Mouse (Mus musculus) thymus, adult 2 months (tissue): ENCODE results near the gene Rpia. TPM values are rescaled to one million over a fixed set of nuclear protein-coding genes. Genes with fewer than 3 reads are reported as not detected.

Experiments
- DNase-seq: peaks from one replicate; pipeline ENCODE4 v3.0.0; 2021
- H3K27ac ChIP-seq: fragments of 200-500 bp; 2 replicates; pipeline ENCODE4 v1.5.1; 2012; ENCODE audit warnings: low read length, control low read depth; ENCODE audit not compliant: control insufficient read depth, insufficient read depth
- H3K27me3 ChIP-seq: fragments of 200-500 bp; 2 replicates; pipeline ENCODE4 v1.6.1; 2012; ENCODE audit warnings: mild to moderate bottlenecking, low read length, moderate library complexity, mixed read lengths; ENCODE audit not compliant: control insufficient read depth, insufficient read depth
- H3K36me3 ChIP-seq: fragments of 200-500 bp; 2 replicates; pipeline ENCODE4 v1.6.1; 2012; ENCODE audit warnings: mild to moderate bottlenecking, low read length, moderate library complexity; ENCODE audit not compliant: control insufficient read depth, insufficient read depth
- H3K4me1 ChIP-seq: fragments of 200-500 bp; replicated peaks from 2 replicates; pipeline ENCODE4 v1.6.1; 2012; ENCODE audit warnings: low read length; ENCODE audit not compliant: control insufficient read depth, insufficient read depth
- H3K4me3 ChIP-seq: fragments of 200-500 bp; 2 replicates; pipeline ENCODE4 v1.5.1; 2012; ENCODE audit warnings: mild to moderate bottlenecking, low read length, control low read depth, moderate library complexity; ENCODE audit not compliant: control insufficient read depth, insufficient read depth
- CTCF ChIP-seq: fragments of 200-500 bp; IDR thresholded peaks from 2 replicates; pipeline ENCODE4 v1.5.1; 2012; ENCODE audit warnings: mild to moderate bottlenecking, control low read depth, low read length, moderate library complexity, borderline replicate concordance; ENCODE audit not compliant: control insufficient read depth, poor library complexity, insufficient read depth; ENCODE audit errors: extremely low read depth
- POLR2A ChIP-seq: fragments of 200-500 bp; IDR thresholded peaks from 2 replicates; pipeline ENCODE4 v1.6.1; 2012; ENCODE audit warnings: mild to moderate bottlenecking, low read length, control low read depth, moderate library complexity; ENCODE audit not compliant: control insufficient read depth, poor library complexity, insufficient read depth; ENCODE audit errors: extremely low read depth
- WGBS: fragments of 180-500 bp; shearing (Covaris S2); methylation state at CpG from one replicate; pipeline ENCODE4 v1.1.7; 2018; 5-methylcytosine and 5-hydroxymethylcytosine counted together
- polyA plus RNA-seq: library from polyadenylated mRNA; depleted of rRNA; stranded (reverse); fragments of >200 nt; gene quantifications from 2 replicates; pipeline ENCODE4 v1.2.3, GENCODE M21; 2012

Gene Rpia
- polyA plus RNA-seq, 1 experiment: 15.7 TPM

DNA sequence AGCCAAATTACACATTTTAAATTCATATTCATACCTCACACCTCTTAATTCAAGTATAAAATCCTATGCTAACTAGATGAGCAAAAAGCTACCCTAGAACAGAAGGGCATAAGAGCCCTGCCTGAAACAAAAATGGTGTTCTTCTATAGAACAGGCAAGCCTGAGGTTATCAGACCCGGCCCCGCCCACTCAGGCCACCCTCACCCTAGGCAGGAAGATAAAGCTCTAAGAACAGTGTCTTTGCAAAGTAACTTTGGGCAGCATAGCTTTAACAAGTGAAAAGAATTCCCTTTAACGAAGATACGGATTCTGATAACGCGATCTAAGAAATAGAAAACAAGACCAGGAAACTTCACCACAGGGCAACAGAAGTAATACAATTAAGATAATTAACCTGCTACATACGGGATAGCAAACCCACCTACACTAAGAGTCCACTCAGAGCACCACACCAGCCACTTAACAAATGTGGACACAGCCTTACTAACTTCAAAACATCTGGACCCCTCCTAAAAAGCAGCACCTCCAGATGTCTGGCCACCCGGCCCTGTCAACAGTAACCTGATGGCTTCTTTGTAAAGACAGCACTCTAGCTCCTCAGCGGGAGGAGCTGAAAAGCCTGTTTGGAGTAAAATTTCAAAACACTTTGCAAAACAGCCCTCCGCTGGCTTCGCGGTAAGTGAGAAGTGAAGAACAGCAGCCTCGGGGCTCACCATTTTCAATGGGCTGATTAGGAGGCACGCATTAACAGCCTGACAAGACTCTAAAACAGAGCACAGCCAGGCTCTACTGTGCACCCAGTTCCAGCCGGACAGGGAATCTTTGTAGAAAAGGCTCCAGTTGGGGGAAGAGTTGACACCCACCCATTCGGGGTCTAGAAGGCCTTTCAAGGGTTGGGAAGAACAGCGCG, 925 bp downstream of the Rpia start:
- no peaks in the 10 kb centered on the region for H3K27me3 ChIP-seq
- H3K27ac ChIP-seq: peak overlapping the region; percentile 3; the same call in 1 of the 2 replicates
- no peaks in the 10 kb centered on the region for H3K36me3 ChIP-seq
- TF ChIP-seq CTCF: no peak
- no peak for TF ChIP-seq POLR2A
- peak overlapping the region; percentile 63 for H3K4me3 ChIP-seq
- H3K4me1 ChIP-seq: peaks cover 12% of the 10 kb centered on the region
- DNase-seq: peak; percentile 53
- under 1% methylated on average over 18 of the region's 18 CpGs for WGBS

GRCm38 (mm10) chr6:70790034-70790650, 1.9 kb downstream of the Rpia start:
- no peaks in the 10 kb centered on the region for H3K36me3 ChIP-seq
- TF ChIP-seq CTCF: no peak
- peaks cover 12% of the 10 kb centered on the region for H3K4me1 ChIP-seq
- no peaks in the 10 kb centered on the region for H3K27me3 ChIP-seq
- WGBS: 73% methylated on average over 9 of the region's 9 CpGs
- no peak for DNase-seq
- no peak overlapping the region for H3K27ac ChIP-seq
- no peak overlapping the region for H3K4me3 ChIP-seq

- Histone ChIP-seq H3K4me1 (peaks cover 12% of the 10 kb centered on the region), H3K27me3 (no peaks in the 10 kb centered on the region), H3K4me3 (no peak overlapping the region), H3K27ac (no peak overlapping the region), H3K36me3 (no peaks in the 10 kb centered on the region)
- no peak for TF ChIP-seq CTCF
- TF ChIP-seq POLR2A: no peak
- DNase-seq: no peak
- whole genome bisulfite sequencing: 98% methylated on average over 3 of the region's 3 CpGs
Observed at GRCm38 (mm10) chr6:70789134-70789533, 2.9 kb downstream of the Rpia start.

- WGBS: 77% methylated on average over 2 of the region's 2 CpGs
- Histone ChIP-seq H3K4me3 (no peak overlapping the region), H3K36me3 (peaks cover 5% of the 10 kb centered on the region; the same call in 1 of the 2 replicates), H3K4me1 (peaks cover 7% of the 10 kb centered on the region), H3K27ac (no peak overlapping the region), H3K27me3 (no peaks in the 10 kb centered on the region)
- TF ChIP-seq CTCF (no peak), POLR2A (no peak)
- no peak for DNase-seq
Observed at GRCm38 (mm10) chr6:70787524-70787923, 4.5 kb downstream of the Rpia start.

DNA sequence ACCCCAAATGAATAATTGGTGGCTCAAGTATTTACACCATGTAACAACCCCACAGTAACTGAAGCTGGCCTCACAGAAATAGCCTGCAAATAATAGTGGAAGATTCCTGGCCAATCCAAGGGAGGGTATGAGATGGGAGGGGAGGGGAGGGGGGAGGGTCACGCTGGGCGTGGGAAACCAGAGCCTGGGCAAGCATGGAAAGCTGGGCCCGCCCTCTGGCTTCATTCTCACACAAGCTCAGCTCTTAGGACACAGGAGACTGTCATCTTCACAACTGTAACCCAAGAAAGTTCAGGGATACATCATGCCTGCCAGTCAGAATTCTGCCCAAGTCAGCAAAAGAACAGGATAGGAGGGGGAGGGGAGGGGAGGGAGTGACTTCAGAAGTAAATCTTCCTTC, 6.2 kb downstream of the Rpia start:
- TF ChIP-seq CTCF (no peak), POLR2A (no peak)
- Histone ChIP-seq H3K27ac (no peak overlapping the region), H3K4me3 (no peak overlapping the region), H3K27me3 (no peaks in the 10 kb centered on the region), H3K36me3 (peaks cover 5% of the 10 kb centered on the region; the same call in 1 of the 2 replicates), H3K4me1 (peaks cover 3% of the 10 kb centered on the region; the same call in 1 of the 2 replicates)
- 96% methylated on average over 3 of the region's 3 CpGs for WGBS
- no peak for DNase-seq

GRCm38 (mm10) chr6:70784811-70785210, 7.2 kb downstream of the Rpia start:
- no peak overlapping the region for H3K4me3 ChIP-seq
- DNase-seq: no peak
- TF ChIP-seq CTCF: no peak
- TF ChIP-seq POLR2A: no peak
- H3K27ac ChIP-seq: no peak overlapping the region
- H3K27me3 ChIP-seq: no peaks in the 10 kb centered on the region
- peaks cover 3% of the 10 kb centered on the region; the same call in 1 of the 2 replicates for H3K4me1 ChIP-seq
- WGBS: 93% methylated on average over 3 of the region's 3 CpGs
- peaks cover 5% of the 10 kb centered on the region; the same call in 1 of the 2 replicates for H3K36me3 ChIP-seq
